8 mouse cellular contexts compared by ENCODE assay signal in genomic region chr14:13355569-13356362, GRCm38 (mm10).
A peak's percentile ranks its signal among the peaks of the same experiment; 100 is the strongest.
DNase-seq lines count a peak whose midpoint lies in the region; ATAC-seq and TF ChIP-seq lines count a peak whose summit lies in the region.

No protein-coding gene starts in this region.

- ATAC-seq in forebrain, embryonic 15.5 days (replicated peaks) = peak; percentile 76
- peak; percentile 59; the same call in 1 of the 2 replicates for ATAC-seq in midbrain, postnatal 0 days (ENCODE audit: low FRiP score)

- no peak overlapping the region for H3K27ac ChIP-seq in ES-E14 (ENCODE audit: insufficient read depth, low read depth, low read length, poor library complexity, severe bottlenecking)
- no peak overlapping the region for H3K27ac ChIP-seq in forebrain, embryonic 15.5 days (replicated peaks)
- H3K27ac ChIP-seq in kidney, adult 2 months (ENCODE audit: insufficient read depth, low read depth, low read length) = no peak overlapping the region
- H3K27ac ChIP-seq in limb, embryonic 10.5 days = no peak overlapping the region
- H3K27ac ChIP-seq in midbrain, postnatal 0 days (ENCODE audit: low read depth, low read length) = no peak overlapping the region

- no peak overlapping the region for H3K4me3 ChIP-seq in ES-E14 (ENCODE audit: insufficient read depth in 1 of 2, low read depth in 1 of 2, low read length in 2 of 2, poor library complexity in 1 of 2, severe bottlenecking in 1 of 2)
- H3K4me3 ChIP-seq in forebrain, embryonic 15.5 days = no peak overlapping the region
- H3K4me3 ChIP-seq in kidney, adult 2 months (ENCODE audit: insufficient read depth, low read depth, low read length) = no peak overlapping the region
- H3K4me3 ChIP-seq in limb, embryonic 10.5 days = no peak overlapping the region
- no peak overlapping the region for H3K4me3 ChIP-seq in midbrain, postnatal 0 days (ENCODE audit: low read depth, low read length)

- TF ChIP-seq CTCF in kidney, adult 2 months (conservative IDR thresholded peaks at IDR 0.05; ENCODE audit: insufficient read depth, insufficient read length, low read depth, low read length) = peak; percentile 56
- peak; percentile 98 for TF ChIP-seq CTCF in midbrain, postnatal 0 days (IDR thresholded peaks at IDR 0.05)

- H3K4me1 ChIP-seq in ES-E14 (ENCODE audit: control insufficient read depth in 2 of 2, insufficient read depth in 2 of 2, low read length in 2 of 2, poor library complexity in 1 of 2) = no peaks in the 10 kb centered on the region
- H3K4me1 ChIP-seq in forebrain, embryonic 15.5 days = no peaks in the 10 kb centered on the region
- H3K4me1 ChIP-seq in kidney, adult 2 months (ENCODE audit: control insufficient read depth, insufficient read depth, low read length) = no peaks in the 10 kb centered on the region
- peaks cover 8% of the 10 kb centered on the region for H3K4me1 ChIP-seq in limb, embryonic 10.5 days
- H3K4me1 ChIP-seq in midbrain, postnatal 0 days (ENCODE audit: insufficient read depth, low read length) = no peaks in the 10 kb centered on the region

- H3K9me3 ChIP-seq in ES-E14 (ENCODE audit: control insufficient read depth, insufficient read depth, low read depth, low read length) = no peaks in the 10 kb centered on the region
- no peaks in the 10 kb centered on the region for H3K9me3 ChIP-seq in forebrain, embryonic 15.5 days
- H3K9me3 ChIP-seq in limb, embryonic 10.5 days (replicated peaks) = no peaks in the 10 kb centered on the region
- no peaks in the 10 kb centered on the region for H3K9me3 ChIP-seq in midbrain, postnatal 0 days (ENCODE audit: low read length)

- whole genome bisulfite sequencing in forebrain, embryonic 15.5 days = 4% methylated on average over 7 of the region's 7 CpGs
- 15% methylated on average over 7 of the region's 7 CpGs for WGBS in kidney, adult 2 months
- 14% methylated on average over 7 of the region's 7 CpGs for WGBS in limb, embryonic 10.5 days
- 14% methylated on average over 7 of the region's 7 CpGs for WGBS in midbrain, postnatal 0 days

- H3K4me2 ChIP-seq in forebrain, embryonic 15.5 days (replicated peaks) = no peak overlapping the region
- H3K4me2 ChIP-seq in midbrain, postnatal 0 days (ENCODE audit: low read depth, low read length, poor library complexity, severe bottlenecking) = no peak overlapping the region

- peak; percentile 77 for DNase-seq in 416B (ENCODE audit: low read depth)
- DNase-seq in ES-E14 (ENCODE audit: low read depth, low spot score) = peak; percentile 79
- peak; percentile 55 for DNase-seq in cerebellum, adult 11-12 months
- peak; percentile 63 for DNase-seq in kidney, adult 2 months
- peak; percentile 73 for DNase-seq in limb, embryonic 10.5 days (ENCODE audit: low spot score)
- peak; percentile 93 for DNase-seq in midbrain, postnatal 0 days (ENCODE audit: low spot score)
- peak; percentile 61 for DNase-seq in yolk sac, embryonic 10.5 days (ENCODE audit: low spot score)

- TF ChIP-seq POLR2A in kidney, adult 2 months (IDR thresholded peaks at IDR 0.05; ENCODE audit: low read depth, low read length) = no peak

- H3K36me3 ChIP-seq in ES-E14 (ENCODE audit: control insufficient read depth, insufficient read depth, low read length, poor library complexity, severe bottlenecking) = no peaks in the 10 kb centered on the region
- no peaks in the 10 kb centered on the region for H3K36me3 ChIP-seq in forebrain, embryonic 15.5 days
- H3K36me3 ChIP-seq in kidney, adult 2 months (ENCODE audit: control insufficient read depth, insufficient read depth, low read length) = no peaks in the 10 kb centered on the region
- no peaks in the 10 kb centered on the region for H3K36me3 ChIP-seq in limb, embryonic 10.5 days
- no peaks in the 10 kb centered on the region for H3K36me3 ChIP-seq in midbrain, postnatal 0 days (ENCODE audit: insufficient read depth, low read length)

- H3K27me3 ChIP-seq in forebrain, embryonic 15.5 days = no peaks in the 10 kb centered on the region
- H3K27me3 ChIP-seq in kidney, adult 2 months (replicated peaks; ENCODE audit: control insufficient read depth, insufficient read depth, low read length) = no peaks in the 10 kb centered on the region
- H3K27me3 ChIP-seq in limb, embryonic 10.5 days (ENCODE audit: low read depth, poor library complexity, severe bottlenecking) = no peaks in the 10 kb centered on the region
- H3K27me3 ChIP-seq in midbrain, postnatal 0 days (ENCODE audit: insufficient read depth, low read length) = no peaks in the 10 kb centered on the region

- no peak overlapping the region for H3K9ac ChIP-seq in ES-E14 (ENCODE audit: insufficient read depth, low read depth, low read length, poor library complexity, severe bottlenecking)
- no peak overlapping the region for H3K9ac ChIP-seq in forebrain, embryonic 15.5 days (replicated peaks)
- H3K9ac ChIP-seq in midbrain, postnatal 0 days (replicated peaks; ENCODE audit: low read length, poor library complexity, severe bottlenecking) = no peak overlapping the region

- in situ Hi-C loops in ES-E14 (cut with MboI; ENCODE audit: low sequenced_read_pairs in 2 of 2, unreplicated experiment in 2 of 2) = loop anchor here (5.0 to 10.0 kb wide), 2 partner anchors 559 to 562 kb away; partner anchors contain the start of gene Gm281 (in 1 of the 2)

TF ChIP-seq in ES-E14, 5 proteins besides CTCF, POLR2A, EP300 and RAD21:
- TF ChIP-seq MAFK (IDR thresholded peaks at IDR 0.05; ENCODE audit: insufficient read depth, low read depth, low read length) = no peak
- TF ChIP-seq ZC3H11A (IDR thresholded peaks at IDR 0.05; ENCODE audit: borderline replicate concordance, low read depth, low read length) = peak; percentile 43; the same call in 1 of the 2 replicates
